Mouse (Mus musculus) midbrain, postnatal 0 days (tissue): Measurements from ENCODE around the gene Rsph1. TPM values are rescaled to one million over a fixed set of nuclear protein-coding genes. Genes with fewer than 3 reads are reported as not detected.

Source experiments
- ATAC-seq: fragments of 200-750 bp; cut with Nextera tagmentation; 2 replicates; pipeline ENCODE4 v1.8.0; 2017; ENCODE audit warnings: moderate number of reproducible peaks, mild to moderate bottlenecking, moderate TSS enrichment, moderate library complexity; ENCODE audit not compliant: low FRiP score
- DNase-seq: peaks from one replicate; pipeline ENCODE4 v3.0.0-alpha.2; 2015; ENCODE audit warnings: low spot score
- H3K27ac ChIP-seq: fragments of 300-500 bp; sonication (generic); 2 replicates; pipeline ENCODE4 v1.5.1; 2014; ENCODE audit warnings: low read depth, mild to moderate bottlenecking, low read length, mixed read lengths
- H3K27me3 ChIP-seq: fragments of 300-500 bp; sonication (generic); 2 replicates; pipeline ENCODE4 v1.6.1; 2014; ENCODE audit warnings: low read length, control low read depth, mixed read lengths; ENCODE audit not compliant: insufficient read depth
- H3K36me3 ChIP-seq: fragments of 300-500 bp; sonication (generic); 2 replicates; pipeline ENCODE4 v1.6.1; 2014; ENCODE audit warnings: low read length, control low read depth, mixed read lengths; ENCODE audit not compliant: insufficient read depth
- H3K4me1 ChIP-seq: fragments of 300-500 bp; sonication (generic); 2 replicates; pipeline ENCODE4 v1.6.1; 2014; ENCODE audit warnings: mild to moderate bottlenecking, control low read depth, antibody characterized with exemption, low read length, mixed read lengths; ENCODE audit not compliant: insufficient read depth
- H3K4me2 ChIP-seq: fragments of 300-500 bp; sonication (generic); 2 replicates; pipeline ENCODE4 v1.6.1; 2014; ENCODE audit warnings: low read depth, mild to moderate bottlenecking, low read length, mixed read lengths; ENCODE audit not compliant: poor library complexity, severe bottlenecking
- H3K4me3 ChIP-seq: fragments of 300-500 bp; sonication (generic); 2 replicates; pipeline ENCODE4 v1.5.1; 2014; ENCODE audit warnings: low read depth, mild to moderate bottlenecking, low read length, moderate library complexity
- H3K9ac ChIP-seq: fragments of 300-500 bp; sonication (generic); replicated peaks from 2 replicates; pipeline ENCODE4 v1.6.1; 2014; ENCODE audit warnings: mild to moderate bottlenecking, low read length, moderate library complexity, mixed read lengths; ENCODE audit not compliant: poor library complexity, severe bottlenecking
- H3K9me3 ChIP-seq: fragments of 300-500 bp; sonication (generic); 2 replicates; pipeline ENCODE4 v1.6.1; 2016; ENCODE audit warnings: low read length, control low read depth
- CTCF ChIP-seq: IDR thresholded peaks from 2 replicates; pipeline ENCODE4 v1.5.1; 2016; ENCODE audit warnings: antibody characterized with exemption, mild to moderate bottlenecking
- WGBS: fragments of 180-500 bp; shearing (Covaris S2); extraction: QIAGEN DNeasy Blood & Tissue Kit; methylation state at CpG from one replicate; pipeline ENCODE4 v1.1.7; 2014; 5-methylcytosine and 5-hydroxymethylcytosine counted together
- polyA plus RNA-seq: library from polyadenylated mRNA; unstranded; fragments of >200 nt; fragmentation: Nextera tagmentation; extraction: Ambion mirVana; gene quantifications from 2 replicates; pipeline ENCODE4 v1.2.1, GENCODE M21; 2015
- total RNA-seq: library from RNA; depleted of rRNA; stranded (reverse); fragments of >200 nt; gene quantifications from 2 replicates; pipeline ENCODE4 v1.2.3, GENCODE M21; 2014; rRNA removed

The Rsph1 gene
- total and polyA plus RNA-seq, 2 experiments from 2014 or later: 2.8 to 8.5 TPM

GRCm38 (mm10) chr17:31207771-31208334 is 69.3 kb downstream of the Rsph1 start, which contains the start of gene Ubash3a:
Gene Ubash3a (plus strand): TSS chr17:31207873.
- no peak for DNase-seq
- H3K4me3 ChIP-seq: no peak within 1 kb of the TSS

More at GRCm38 (mm10) chr17:31207771-31208334, 69.3 kb downstream of the Rsph1 start, which contains the start of gene Ubash3a:
- 76% methylated on average over 12 of the region's 12 CpGs for WGBS
- ATAC-seq: no peak
- Histone ChIP-seq H3K9me3 (no peaks in the 10 kb centered on the region), H3K9ac (no peak within 1 kb of the TSS), H3K36me3 (no peaks in the 10 kb centered on the region), H3K27me3 (no peaks in the 10 kb centered on the region), H3K4me2 (no peak within 1 kb of the TSS), H3K4me1 (no peaks in the 10 kb centered on the region), H3K27ac (no peak within 1 kb of the TSS)
- no peak for TF ChIP-seq CTCF

Other genes with a start within 250 kb of the Rsph1 start
- 29.2 and 38.7 TPM in 2 replicates for gene Abcg1, start 219.7 kb downstream of the Rsph1 start, total RNA-seq
- gene Abcg1, start 219.7 kb downstream of the Rsph1 start, polyA plus RNA-seq: 19.6 and 20.7 TPM in 2 replicates
- not detected in 2 replicates for gene Tff3, start 147.7 kb downstream of the Rsph1 start, total RNA-seq
- 0.52 and 0.83 TPM in 2 replicates for gene Tff3, start 147.7 kb downstream of the Rsph1 start, polyA plus RNA-seq
- not detected in 2 replicates for gene Tff2, start 133.1 kb downstream of the Rsph1 start, total RNA-seq
- gene Tff2, start 133.1 kb downstream of the Rsph1 start, polyA plus RNA-seq: not detected in 2 replicates
- not detected in 2 replicates for gene Tff1, start 112.1 kb downstream of the Rsph1 start, total RNA-seq
- gene Tff1, start 112.1 kb downstream of the Rsph1 start, polyA plus RNA-seq: not detected in 2 replicates
- gene Tmprss3, start 78.4 kb downstream of the Rsph1 start, total RNA-seq: 0.16 TPM in 1 of 2 replicates, not detected in the other
- 0.10 and 0.27 TPM in 2 replicates for gene Tmprss3, start 78.4 kb downstream of the Rsph1 start, polyA plus RNA-seq
- gene Ubash3a, start 69.5 kb downstream of the Rsph1 start, total RNA-seq: not detected in 2 replicates
- 0.20 TPM in 1 of 2 replicates, not detected in the other for gene Ubash3a, start 69.5 kb downstream of the Rsph1 start, polyA plus RNA-seq
- 11.0 and 12.7 TPM in 2 replicates for gene Slc37a1, start 9.4 kb upstream of the Rsph1 start, total RNA-seq
- gene Slc37a1, start 9.4 kb upstream of the Rsph1 start, polyA plus RNA-seq: 6.9 and 7.6 TPM in 2 replicates
- gene Pde9a, start 108.8 kb upstream of the Rsph1 start, total RNA-seq: 27.3 and 40.2 TPM in 2 replicates
- 32.2 and 36.4 TPM in 2 replicates for gene Pde9a, start 108.8 kb upstream of the Rsph1 start, polyA plus RNA-seq
- gene Wdr4, start 242.6 kb upstream of the Rsph1 start, total RNA-seq: 66.0 and 66.8 TPM in 2 replicates
- gene Wdr4, start 242.6 kb upstream of the Rsph1 start, polyA plus RNA-seq: 27.0 and 29.3 TPM in 2 replicates
- gene Ndufv3, start 242.7 kb upstream of the Rsph1 start, total RNA-seq: 221 and 257 TPM in 2 replicates
- gene Ndufv3, start 242.7 kb upstream of the Rsph1 start, polyA plus RNA-seq: 513 and 552 TPM in 2 replicates